Mouse (Mus musculus): ENCODE results near the gene Spata31d1a.
"Not testable (repeated sequence)": the region's sequence is repeated elsewhere in the genome, so short reads cannot be mapped to it uniquely, and the experiment has no call there.

- TF ChIP-seq ZNF384 (IDR thresholded peaks at IDR 0.05; ENCODE audit: low read depth, low read length); ZC3H11A (IDR thresholded peaks at IDR 0.05; ENCODE audit: borderline replicate concordance, low read depth, low read length); CHD2 (IDR thresholded peaks at IDR 0.05; ENCODE audit: low read depth, low read length): not testable (repeated sequence)
Measured at GRCm38 (mm10) chr13:59734347-59734746, 24.2 kb upstream of the Spata31d1a start.

Data from ES-E14 (cell line).